Mouse (Mus musculus) E14TG2a.4 (cell line): ENCODE measurements at regions not wholly inside any gene's neighbourhood (a gene's known extent, or its start where the extent isn't known, plus 50 kb on each side); places are given as distances from the start of the nearest gene placed in this dataset.

Source experiments
- H3K27me3 ChIP-seq: 2 replicates; pipeline ENCODE4 v1.6.1; 2014; ENCODE audit warnings: low read length, control low read depth; ENCODE audit not compliant: insufficient read depth
- H3K36me3 ChIP-seq: 2 replicates; pipeline ENCODE4 v1.6.1; 2014; ENCODE audit warnings: low read length, control low read depth; ENCODE audit not compliant: insufficient read depth
- H3K4me1 ChIP-seq: replicated peaks from 2 replicates; pipeline ENCODE4 v1.6.1; 2014; ENCODE audit warnings: low read depth, low read length, control low read depth
- H3K4me3 ChIP-seq: replicated peaks from 2 replicates; pipeline ENCODE4 v1.5.1; 2014; ENCODE audit warnings: mild to moderate bottlenecking, low read length
- H3K9me3 ChIP-seq: 2 replicates; pipeline ENCODE4 v1.6.1; 2014; ENCODE audit warnings: low read length, control low read depth
- CTCF ChIP-seq: conservative IDR thresholded peaks from 2 replicates; pipeline ENCODE4 v1.5.1; 2014; ENCODE audit warnings: low read length
- NANOG ChIP-seq: IDR thresholded peaks from 2 replicates; pipeline ENCODE4 v1.6.1; 2014; ENCODE audit warnings: borderline replicate concordance, low read length, mixed read lengths
- POU5F1 ChIP-seq: IDR thresholded peaks from 2 replicates; pipeline ENCODE4 v1.6.1; 2014; ENCODE audit warnings: low read length, borderline replicate concordance

GRCm38 (mm10) chr6:100978113-100978512, 144.7 kb downstream of the Ppp4r2 start:
- TF ChIP-seq POU5F1 (no peak), CTCF (no peak), NANOG (no peak)
- H3K9me3 ChIP-seq: 0 out of 2 replicates have a peak, but pooled peaks cover 5% of the 10 kb centered on the region
- H3K4me3 ChIP-seq: no peak overlapping the region
- no peaks in the 10 kb centered on the region for H3K27me3 ChIP-seq
- H3K4me1 ChIP-seq: peaks cover 6% of the 10 kb centered on the region
- H3K36me3 ChIP-seq: no peaks in the 10 kb centered on the region

- Histone ChIP-seq H3K36me3 (no peaks in the 10 kb centered on the region), H3K27me3 (no peaks in the 10 kb centered on the region), H3K4me3 (no peak overlapping the region), H3K9me3 (0 out of 2 replicates have a peak, but pooled peaks cover 5% of the 10 kb centered on the region), H3K4me1 (peaks cover 6% of the 10 kb centered on the region)
- TF ChIP-seq POU5F1 (no peak), NANOG (no peak), CTCF (no peak)
These were observed 145.5 kb downstream of the Ppp4r2 start for GRCm38 (mm10) chr6:100978727-100979460.

- no peaks in the 10 kb centered on the region for H3K27me3 ChIP-seq
- no peak for TF ChIP-seq CTCF
- no peak for TF ChIP-seq POU5F1
- TF ChIP-seq NANOG: no peak
- no peak overlapping the region for H3K4me3 ChIP-seq
- H3K36me3 ChIP-seq: no peaks in the 10 kb centered on the region
- 0 out of 2 replicates have a peak, but pooled peaks cover 5% of the 10 kb centered on the region for H3K9me3 ChIP-seq
- peaks cover 6% of the 10 kb centered on the region for H3K4me1 ChIP-seq
These were observed 146.7 kb downstream of the Ppp4r2 start for GRCm38 (mm10) chr6:100980156-100980555.

- no peak overlapping the region for H3K4me3 ChIP-seq
- no peaks in the 10 kb centered on the region for H3K36me3 ChIP-seq
- H3K4me1 ChIP-seq: no peaks in the 10 kb centered on the region
- H3K9me3 ChIP-seq: 0 out of 2 replicates have a peak, but pooled peaks cover 5% of the 10 kb centered on the region
- H3K27me3 ChIP-seq: no peaks in the 10 kb centered on the region; the same call in 1 of the 2 replicates
- TF ChIP-seq CTCF (no peak), POU5F1 (no peak), NANOG (no peak)
These were observed 151.4 kb downstream of the Ppp4r2 start for GRCm38 (mm10) chr6:100984861-100985260.

GRCm38 (mm10) chr6:100985334-100985937, 152.0 kb downstream of the Ppp4r2 start:
- H3K4me3 ChIP-seq: no peak overlapping the region
- no peaks in the 10 kb centered on the region; the same call in 1 of the 2 replicates for H3K27me3 ChIP-seq
- no peaks in the 10 kb centered on the region for H3K4me1 ChIP-seq
- TF ChIP-seq POU5F1 (no peak), CTCF (no peak), NANOG (no peak)
- no peaks in the 10 kb centered on the region for H3K36me3 ChIP-seq
- 0 out of 2 replicates have a peak, but pooled peaks cover 5% of the 10 kb centered on the region for H3K9me3 ChIP-seq

GRCm38 (mm10) chr6:100988521-100988920, 155.1 kb downstream of the Ppp4r2 start:
- TF ChIP-seq CTCF (no peak), NANOG (no peak), POU5F1 (no peak)
- no peak overlapping the region for H3K4me3 ChIP-seq
- H3K4me1 ChIP-seq: no peaks in the 10 kb centered on the region
- H3K9me3 ChIP-seq: no peaks in the 10 kb centered on the region
- no peaks in the 10 kb centered on the region for H3K36me3 ChIP-seq
- H3K27me3 ChIP-seq: no peaks in the 10 kb centered on the region; the same call in 1 of the 2 replicates

GRCm38 (mm10) chr6:100993421-100993820, 160.0 kb downstream of the Ppp4r2 start:
- no peak overlapping the region for H3K4me3 ChIP-seq
- H3K9me3 ChIP-seq: no peaks in the 10 kb centered on the region
- no peaks in the 10 kb centered on the region for H3K27me3 ChIP-seq
- no peaks in the 10 kb centered on the region for H3K4me1 ChIP-seq
- TF ChIP-seq NANOG (no peak), CTCF (no peak), POU5F1 (no peak)
- no peaks in the 10 kb centered on the region for H3K36me3 ChIP-seq

- no peaks in the 10 kb centered on the region for H3K4me1 ChIP-seq
- H3K9me3 ChIP-seq: 0 out of 2 replicates have a peak, but pooled peaks cover 6% of the 10 kb centered on the region
- H3K4me3 ChIP-seq: no peak overlapping the region
- no peaks in the 10 kb centered on the region for H3K36me3 ChIP-seq
- H3K27me3 ChIP-seq: no peaks in the 10 kb centered on the region
- TF ChIP-seq CTCF: no peak
- no peak for TF ChIP-seq NANOG
- TF ChIP-seq POU5F1: no peak
These were observed 162.6 kb downstream of the Ppp4r2 start for GRCm38 (mm10) chr6:100995874-100996560.
